Mouse (Mus musculus) ovary, adult 18-20 months (tissue): ENCODE data around the gene Pycard.
"Not testable (repeated sequence)": the region's sequence is repeated elsewhere in the genome, so short reads cannot be mapped to it uniquely, and the experiment has no call there.

ENCODE experiments used
- DNase-seq: peaks from one replicate; pipeline ENCODE4 v3.0.0; 2022; ENCODE audit warnings: low spot score, mixed read lengths

Gene Pycard

DNA sequence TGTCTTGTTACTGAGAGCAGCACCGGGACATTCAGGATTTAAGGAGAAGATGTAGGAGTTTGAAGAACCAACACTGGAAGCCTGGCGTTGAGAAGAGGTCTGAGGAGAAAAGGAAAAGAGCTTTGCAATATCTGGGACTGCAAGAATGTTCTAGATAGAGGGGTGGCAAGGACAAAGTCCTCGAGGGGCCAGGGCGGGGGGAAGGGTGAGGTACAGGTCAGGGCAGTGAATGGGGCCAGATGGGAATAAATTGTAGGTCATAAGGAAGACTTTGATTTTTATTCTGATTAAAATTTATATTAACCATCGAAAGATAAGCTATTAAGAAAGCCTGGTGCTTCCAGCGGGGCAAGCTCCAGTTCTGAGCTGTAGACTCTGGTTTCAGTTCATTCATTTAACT lies 9.4 kb upstream of the Pycard start:
- no peak for DNase-seq

DNA sequence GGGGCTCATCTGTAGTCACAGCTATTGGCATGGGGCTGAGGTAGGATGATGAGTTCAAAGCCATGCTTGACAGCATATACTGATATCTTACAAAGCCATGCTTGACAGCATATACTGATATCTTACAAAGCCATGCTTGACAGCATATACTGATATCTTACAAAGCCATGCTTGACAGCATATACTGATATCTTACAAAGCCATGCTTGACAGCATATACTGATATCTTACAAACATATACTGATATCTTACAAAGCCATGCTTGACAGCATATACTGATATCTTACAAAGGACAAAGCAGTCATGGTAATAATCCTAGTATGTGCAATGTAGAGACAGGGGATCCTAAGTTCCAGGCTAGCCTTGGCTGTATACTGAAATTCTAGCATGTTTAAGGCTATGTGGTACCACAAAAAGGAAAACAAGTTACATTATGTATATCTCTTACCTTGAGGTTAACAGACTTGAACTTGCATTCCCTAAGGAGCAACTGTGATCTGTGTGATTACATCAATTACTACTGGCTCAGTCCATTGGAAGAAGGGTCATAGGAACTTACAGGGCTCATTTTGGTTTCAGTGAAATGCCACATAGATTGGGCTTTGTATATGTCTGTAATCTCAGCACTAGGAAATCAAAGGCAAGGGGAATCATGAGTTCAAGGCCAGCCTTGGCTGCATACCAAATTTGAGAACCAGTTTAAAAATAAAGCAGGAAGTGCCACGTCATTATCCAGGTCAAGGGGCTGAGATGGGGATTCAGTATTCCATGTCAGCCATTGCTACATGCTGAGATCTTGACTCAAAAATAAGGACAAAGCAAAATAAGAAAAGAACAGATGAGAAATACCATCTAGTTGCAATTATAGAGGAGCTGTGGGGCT lies 6.6 kb upstream of the Pycard start:
- DNase-seq: no peak

GRCm38 (mm10) chr7:127999436-127999835 lies 5.8 kb upstream of the Pycard start:
- DNase-seq: no peak

GRCm38 (mm10) chr7:127992488-127993340 lies 953 bp downstream of the Pycard start:
- no peak for DNase-seq

DNA sequence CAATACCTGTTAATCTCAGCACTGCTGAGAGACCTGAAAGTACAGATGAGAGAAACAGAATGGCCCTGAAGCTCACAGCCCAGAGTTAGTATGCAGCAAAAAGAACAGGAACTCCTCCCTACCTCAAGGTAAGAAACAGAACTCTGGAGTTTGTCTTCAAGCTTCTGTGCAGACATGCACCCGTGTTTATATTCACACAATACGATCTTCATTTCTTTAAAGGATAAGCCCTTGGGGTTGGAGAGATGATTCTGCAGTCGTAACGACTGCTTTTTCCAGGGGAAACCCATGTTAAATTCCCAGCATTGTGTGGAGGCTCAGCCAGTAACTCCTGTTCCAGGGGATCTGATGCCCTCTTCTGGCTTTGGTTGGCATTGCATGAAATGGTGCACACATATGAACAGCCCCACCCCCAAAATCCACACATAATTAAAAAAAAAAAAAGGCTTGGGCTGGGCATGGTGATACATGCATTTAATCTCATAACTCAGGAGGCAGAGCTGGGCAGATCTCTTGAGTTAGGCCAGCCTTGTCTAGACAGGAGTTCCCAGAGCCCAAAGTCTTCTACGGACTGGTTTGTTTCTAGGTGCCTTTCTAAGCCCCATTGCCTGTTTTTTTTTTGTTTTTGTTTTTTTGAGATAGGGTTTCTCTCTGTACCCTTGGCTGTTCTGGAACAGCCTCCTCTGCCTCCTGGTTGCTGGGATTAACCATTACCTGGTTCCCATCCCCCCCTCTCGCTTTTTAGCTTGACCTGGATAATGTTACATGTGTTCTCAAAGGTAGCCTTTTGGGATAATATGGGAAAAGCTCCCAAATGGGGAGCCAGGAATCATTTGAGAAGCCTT lies 1.8 kb downstream of the Pycard start:
- no peak for DNase-seq

- DNase-seq: no peak
Observed at GRCm38 (mm10) chr7:127988904-127989303, 4.8 kb downstream of the Pycard start.

DNA sequence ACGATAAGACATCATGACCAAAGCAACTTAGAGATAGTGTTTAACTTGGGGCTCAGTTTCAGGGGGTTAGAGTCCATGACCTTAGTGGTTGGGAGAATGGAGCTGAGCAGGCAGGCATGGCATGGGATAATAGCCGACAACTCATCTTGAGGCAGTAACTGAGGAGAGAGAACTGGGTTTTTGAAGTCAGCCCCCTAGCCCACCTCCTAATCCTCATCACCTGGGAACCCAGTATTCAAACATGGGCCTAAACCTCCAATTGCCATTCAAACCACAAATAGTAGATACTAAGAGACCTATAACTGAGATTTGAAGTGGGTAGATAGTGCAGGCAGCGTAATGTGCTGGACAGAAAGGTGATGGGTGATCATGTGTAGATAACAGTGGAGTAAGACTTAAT lies 13.1 kb downstream of the Pycard start:
- no peak for DNase-seq

GRCm38 (mm10) chr7:127978856-127979255 lies 14.8 kb downstream of the Pycard start:
- DNase-seq: no peak

- no peak for DNase-seq
Observed at GRCm38 (mm10) chr7:127974413-127974930, 19.2 kb downstream of the Pycard start.

DNA sequence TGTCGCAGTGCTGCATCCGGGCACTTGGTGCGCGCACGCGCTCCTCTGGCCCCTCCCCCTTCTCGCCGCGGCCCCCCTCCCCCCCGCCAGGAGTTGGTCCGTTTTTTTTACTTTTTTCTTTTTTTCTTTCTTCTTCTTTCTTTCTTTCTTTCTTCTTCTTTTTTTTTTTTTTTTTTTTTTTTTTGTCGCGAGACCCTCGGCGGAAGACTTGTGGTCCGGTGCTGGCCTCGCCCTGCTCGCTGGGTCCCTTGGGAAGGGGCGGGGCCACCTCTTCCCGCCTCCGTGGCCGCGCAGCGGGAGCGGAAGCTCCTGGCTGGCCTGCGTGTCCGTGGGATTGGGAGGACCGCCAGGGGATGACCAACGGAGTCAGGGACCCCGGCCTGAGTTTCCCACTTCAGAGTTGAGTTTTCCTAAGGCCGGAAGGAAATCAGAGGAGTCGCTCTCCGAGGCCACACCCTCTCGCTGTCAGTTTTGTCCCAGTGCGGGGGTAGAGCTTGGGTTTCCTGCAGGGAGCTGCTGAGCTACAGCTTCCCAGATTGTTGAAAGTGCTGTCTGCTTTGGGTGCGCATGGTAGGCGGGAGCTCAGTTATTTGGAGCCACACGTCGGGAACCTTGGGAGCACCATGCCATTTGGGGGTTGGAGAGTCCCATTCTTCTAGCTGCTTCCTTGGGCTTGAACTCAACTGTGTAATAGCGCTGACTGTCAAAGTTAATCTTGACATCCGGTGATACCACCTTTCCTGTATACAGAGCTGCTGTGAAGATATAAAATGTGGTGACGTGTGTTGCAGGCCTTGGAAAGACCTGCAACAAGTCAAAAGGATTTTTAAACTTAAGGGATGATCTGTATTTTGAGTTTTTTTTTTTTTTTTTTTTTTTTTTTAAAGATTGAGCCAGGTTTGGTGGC lies 25.5 kb downstream of the Pycard start:
- DNase-seq: peak; percentile 57

- peak; percentile 84 for DNase-seq
Observed at GRCm38 (mm10) chr7:127967004-127967921, 26.4 kb downstream of the Pycard start, which contains the start of gene Fus. Gene Fus (plus strand): TSS chr7:127967457.

DNA sequence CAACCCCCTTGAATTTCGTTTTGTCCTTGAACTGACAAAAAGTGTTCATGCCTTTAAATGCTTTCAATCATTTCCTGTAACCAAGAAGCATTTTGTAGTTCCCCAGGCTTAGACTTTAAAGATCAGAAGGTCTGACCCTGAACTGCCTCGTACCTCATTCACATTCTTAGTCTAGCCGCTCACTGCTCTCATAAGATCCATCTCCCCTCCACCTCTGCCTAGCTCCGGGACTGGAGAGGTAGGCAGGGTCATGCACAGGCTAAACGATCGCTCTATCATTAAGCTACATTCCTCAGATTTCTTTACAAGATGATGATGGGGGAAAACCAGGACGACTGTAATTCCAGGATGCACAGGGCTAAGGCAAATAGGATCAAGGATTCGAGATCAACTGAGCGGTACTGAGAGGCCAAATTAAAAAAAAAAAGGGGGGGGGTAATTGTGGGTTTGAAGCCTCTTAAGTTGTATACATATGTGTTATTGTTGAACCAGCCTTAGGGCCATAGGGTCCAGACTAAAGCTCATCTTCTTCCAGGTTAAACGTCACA lies 27.2 kb downstream of the Pycard start:
- no peak for DNase-seq

GRCm38 (mm10) chr7:127959364-127959763 lies 34.3 kb downstream of the Pycard start:
- DNase-seq: no peak

DNA sequence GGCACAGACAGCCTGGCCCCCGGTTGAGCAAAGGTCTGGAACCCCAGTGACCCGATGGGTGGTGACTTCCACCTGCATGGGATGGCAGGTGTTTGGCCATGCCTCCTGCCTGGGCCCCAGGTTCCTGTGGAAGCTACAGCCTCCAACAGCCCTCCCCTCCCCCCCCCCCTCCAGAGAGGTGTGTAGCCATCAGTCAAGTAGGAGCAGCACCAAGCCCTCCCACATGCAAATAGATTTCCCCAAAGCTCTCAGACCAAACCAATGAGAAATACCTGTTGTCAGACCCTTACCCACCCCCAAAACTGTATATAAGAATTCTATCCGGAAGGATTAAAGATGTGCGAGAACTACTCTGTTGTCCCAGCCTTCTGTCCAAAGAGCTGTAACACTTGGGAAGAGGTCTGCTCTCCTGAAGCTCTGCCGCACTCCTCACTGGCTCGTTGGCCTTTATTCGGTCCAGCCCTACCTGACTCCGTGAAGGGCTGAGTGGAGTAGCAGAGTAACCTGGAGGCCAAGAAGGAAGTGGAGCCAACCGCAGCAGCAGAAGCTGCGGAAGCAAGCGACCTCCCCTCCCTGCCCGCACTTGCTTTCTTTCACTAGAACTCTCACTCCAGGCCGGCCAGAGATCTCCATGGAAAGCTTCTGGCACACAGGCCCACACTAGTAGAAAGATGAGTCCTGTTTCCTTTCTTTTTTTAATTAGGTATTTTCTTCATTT lies 40.6 kb downstream of the Pycard start:
- DNase-seq: no peak

DNA sequence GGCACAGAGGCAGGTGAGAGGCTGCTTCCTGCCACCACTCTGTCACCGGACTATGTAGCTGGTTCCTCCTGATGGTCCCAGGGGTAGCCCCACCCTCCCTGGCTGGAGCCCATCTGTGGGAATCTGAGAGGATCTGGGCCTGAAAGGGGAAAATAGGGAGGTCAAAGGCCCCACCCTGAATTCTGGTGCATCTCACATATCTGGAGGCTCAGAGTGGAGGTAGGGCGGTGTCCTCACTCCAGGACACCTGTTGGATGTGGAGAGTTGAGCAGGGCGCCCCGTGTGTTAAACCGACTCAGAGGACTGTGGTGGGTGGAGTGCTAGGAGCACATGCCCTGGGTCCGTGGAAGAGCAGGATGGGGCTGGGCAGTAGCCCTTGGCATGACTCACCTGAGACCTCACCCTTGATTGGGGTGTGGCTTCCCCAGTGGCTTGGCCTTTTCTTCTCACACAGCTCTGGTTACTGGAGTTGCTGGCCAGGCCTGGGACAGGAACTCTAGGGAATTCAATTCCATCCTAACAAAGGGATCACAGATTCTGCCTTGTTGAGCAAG lies 47.1 kb downstream of the Pycard start, which contains the start of gene Prss36:
Prss36 (minus strand) TSS at position 256 of the 554 bp plus-strand sequence.
- DNase-seq: no peak

GRCm38 (mm10) chr7:127944614-127945013 lies 49.1 kb downstream of the Pycard start:
- DNase-seq: no peak

DNA sequence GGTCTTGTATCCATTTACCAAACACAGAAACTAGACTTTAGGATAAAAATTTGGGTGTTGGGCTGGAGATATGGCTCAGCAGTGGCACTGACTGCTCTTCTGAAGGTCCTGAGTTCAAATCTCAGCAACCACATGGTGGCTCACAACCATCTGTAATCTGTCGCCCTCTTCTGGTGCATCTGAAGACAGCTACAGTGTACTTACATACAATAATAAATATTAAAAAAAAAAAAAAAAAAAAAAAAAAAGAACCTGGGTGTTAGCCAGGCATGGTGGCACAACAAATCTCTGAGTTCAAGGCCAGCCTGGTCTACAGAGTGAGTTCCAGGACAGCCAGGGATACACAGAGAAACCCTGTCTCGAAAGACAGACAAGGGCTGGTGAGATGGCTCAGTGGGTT lies 51.6 kb downstream of the Pycard start:
- DNase-seq: not testable (repeated sequence)
